Mouse (Mus musculus) liver, adult 2 months (tissue): ENCODE data around the gene Ccdc60.

Source experiments
- CTCF ChIP-seq: fragments of 200-500 bp; IDR thresholded peaks from 2 replicates; pipeline ENCODE4 v1.5.1; 2011; ENCODE audit warnings: low read depth, low read length, control low read depth
- POLR2A ChIP-seq: fragments of 200-500 bp; IDR thresholded peaks from 2 replicates; pipeline ENCODE4 v1.6.1; 2011; ENCODE audit warnings: low read length, control low read depth; ENCODE audit not compliant: insufficient read depth; ENCODE audit errors: extremely low read depth

- no peak for TF ChIP-seq CTCF
- no peak for TF ChIP-seq POLR2A
These were observed 33.7 kb upstream of the Ccdc60 start for GRCm38 (mm10) chr5:116322365-116323027.
